Mouse (Mus musculus): Measurements from ENCODE around the gene Cpn1. TPM values are rescaled to one million over a fixed set of nuclear protein-coding genes. Genes with fewer than 3 reads are reported as not detected.

The Cpn1 gene
- total RNA-seq (2014; fragmentation: Nextera tagmentation) (not detected in 2 replicates), total RNA-seq (2017) (not detected in 2 replicates), polyA plus RNA-seq (2012) (not detected in 2 replicates)

GRCm38 (mm10) chr19:43986069-43986794 lies at the start of gene Cpn1:
TSS of gene Cpn1 (minus strand) at chr19:43986556.
- ATAC-seq (ENCODE audit: extremely low read depth, insufficient number of reproducible peaks, low FRiP score, poor library complexity, severe bottlenecking) (no peak), DNase-seq (ENCODE audit: low spot score) (no peak)
- Histone ChIP-seq H3K9me3 (replicated peaks) (no peaks in the 10 kb centered on the region), H3K4me1 (ENCODE audit: insufficient read depth, low read depth, low read length) (no peaks in the 10 kb centered on the region), H3K36me3 (replicated peaks) (no peaks in the 10 kb centered on the region), H3K4me3 (ENCODE audit: low read depth, low read length) (no peak within 1 kb of the TSS), H3K27me3 (ENCODE audit: insufficient read depth, low read length) (peaks cover 4% of the 10 kb centered on the region; the same call in 1 of the 2 replicates)
- TF ChIP-seq TAL1 (conservative IDR thresholded peaks at IDR 0.05; ENCODE audit: low read depth, low read length) (no peak), POLR2AphosphoS5 (IDR thresholded peaks at IDR 0.05; ENCODE audit: insufficient replicate concordance, low read depth, low read length) (no peak), CTCF (IDR thresholded peaks at IDR 0.05; ENCODE audit: low read depth, low read length) (no peak), GATA1 (IDR thresholded peaks at IDR 0.05; ENCODE audit: borderline replicate concordance, low read length) (no peak), GATA2 (IDR thresholded peaks at IDR 0.05; ENCODE audit: borderline replicate concordance, low read depth, low read length) (no peak)

- TF ChIP-seq GATA2 (IDR thresholded peaks at IDR 0.05; ENCODE audit: borderline replicate concordance, low read depth, low read length): no peak
- no peak for TF ChIP-seq CTCF (IDR thresholded peaks at IDR 0.05; ENCODE audit: low read depth, low read length)
- no peak for TF ChIP-seq GATA1 (IDR thresholded peaks at IDR 0.05; ENCODE audit: borderline replicate concordance, low read length)
- TF ChIP-seq TAL1 (conservative IDR thresholded peaks at IDR 0.05; ENCODE audit: low read depth, low read length): no peak
- TF ChIP-seq POLR2AphosphoS5 (IDR thresholded peaks at IDR 0.05; ENCODE audit: insufficient replicate concordance, low read depth, low read length): no peak
- Histone ChIP-seq H3K4me1 (ENCODE audit: insufficient read depth, low read depth, low read length) (no peaks in the 10 kb centered on the region), H3K4me3 (ENCODE audit: low read depth, low read length) (no peak overlapping the region), H3K9me3 (replicated peaks) (no peaks in the 10 kb centered on the region), H3K27me3 (ENCODE audit: insufficient read depth, low read length) (no peaks in the 10 kb centered on the region), H3K36me3 (replicated peaks) (peaks cover 42% of the 10 kb centered on the region)
- DNase-seq (ENCODE audit: low spot score) (no peak), ATAC-seq (ENCODE audit: extremely low read depth, insufficient number of reproducible peaks, low FRiP score, poor library complexity, severe bottlenecking) (no peak)
Observed at GRCm38 (mm10) chr19:44033396-44033795, 47.0 kb upstream of the Cpn1 start.

- no peak for ATAC-seq (ENCODE audit: extremely low read depth, insufficient number of reproducible peaks, low FRiP score, poor library complexity, severe bottlenecking)
- Histone ChIP-seq H3K36me3 (replicated peaks) (peaks cover 32% of the 10 kb centered on the region), H3K9me3 (replicated peaks) (no peaks in the 10 kb centered on the region), H3K4me3 (ENCODE audit: low read depth, low read length) (no peak overlapping the region), H3K27me3 (ENCODE audit: insufficient read depth, low read length) (no peaks in the 10 kb centered on the region), H3K4me1 (ENCODE audit: insufficient read depth, low read depth, low read length) (no peaks in the 10 kb centered on the region)
- TF ChIP-seq TAL1 (conservative IDR thresholded peaks at IDR 0.05; ENCODE audit: low read depth, low read length) (no peak), GATA2 (IDR thresholded peaks at IDR 0.05; ENCODE audit: borderline replicate concordance, low read depth, low read length) (no peak), GATA1 (IDR thresholded peaks at IDR 0.05; ENCODE audit: borderline replicate concordance, low read length) (no peak)
- DNase-seq (ENCODE audit: low spot score): no peak
Observed at GRCm38 (mm10) chr19:44032046-44032744, 45.8 kb upstream of the Cpn1 start.

GRCm38 (mm10) chr19:44030024-44030423 lies 43.7 kb upstream of the Cpn1 start:
- Histone ChIP-seq H3K36me3 (replicated peaks) (peaks cover 12% of the 10 kb centered on the region), H3K27me3 (ENCODE audit: insufficient read depth, low read length) (peaks cover 3% of the 10 kb centered on the region; the same call in 1 of the 2 replicates), H3K9me3 (replicated peaks) (no peaks in the 10 kb centered on the region), H3K4me1 (ENCODE audit: insufficient read depth, low read depth, low read length) (peaks cover 3% of the 10 kb centered on the region), H3K4me3 (ENCODE audit: low read depth, low read length) (no peak overlapping the region)
- TF ChIP-seq POLR2AphosphoS5 (IDR thresholded peaks at IDR 0.05; ENCODE audit: insufficient replicate concordance, low read depth, low read length) (no peak), GATA1 (IDR thresholded peaks at IDR 0.05; ENCODE audit: borderline replicate concordance, low read length) (no peak)
- DNase-seq (ENCODE audit: low spot score) (no peak), ATAC-seq (ENCODE audit: extremely low read depth, insufficient number of reproducible peaks, low FRiP score, poor library complexity, severe bottlenecking) (no peak)

GRCm38 (mm10) chr19:44028972-44029371 lies 42.6 kb upstream of the Cpn1 start, which contains the start of gene Cyp2c23:
TSS of gene Cyp2c23 (minus strand) at chr19:44029208.
- Histone ChIP-seq H3K4me3 (ENCODE audit: low read depth, low read length) (no peak within 1 kb of the TSS), H3K36me3 (replicated peaks) (peaks cover 5% of the 10 kb centered on the region), H3K9me3 (replicated peaks) (no peaks in the 10 kb centered on the region), H3K27me3 (ENCODE audit: insufficient read depth, low read length) (peaks cover 3% of the 10 kb centered on the region; the same call in 1 of the 2 replicates), H3K4me1 (ENCODE audit: insufficient read depth, low read depth, low read length) (peaks cover 3% of the 10 kb centered on the region)
- ATAC-seq (ENCODE audit: extremely low read depth, insufficient number of reproducible peaks, low FRiP score, poor library complexity, severe bottlenecking): no peak
- TF ChIP-seq POLR2AphosphoS5 (IDR thresholded peaks at IDR 0.05; ENCODE audit: insufficient replicate concordance, low read depth, low read length) (no peak), CTCF (IDR thresholded peaks at IDR 0.05; ENCODE audit: low read depth, low read length) (no peak)
- DNase-seq (ENCODE audit: low spot score): no peak

GRCm38 (mm10) chr19:44026956-44027530 lies 40.7 kb upstream of the Cpn1 start:
- no peak for ATAC-seq (ENCODE audit: extremely low read depth, insufficient number of reproducible peaks, low FRiP score, poor library complexity, severe bottlenecking)
- DNase-seq (ENCODE audit: low spot score): no peak
- H3K4me1 ChIP-seq (ENCODE audit: insufficient read depth, low read depth, low read length): peaks cover 3% of the 10 kb centered on the region
- no peaks in the 10 kb centered on the region for H3K36me3 ChIP-seq (replicated peaks)
- peaks cover 3% of the 10 kb centered on the region; the same call in 1 of the 2 replicates for H3K27me3 ChIP-seq (ENCODE audit: insufficient read depth, low read length)
- H3K4me3 ChIP-seq (ENCODE audit: low read depth, low read length): no peak overlapping the region
- no peak for TF ChIP-seq GATA1 (IDR thresholded peaks at IDR 0.05; ENCODE audit: borderline replicate concordance, low read length)
- TF ChIP-seq TAL1 (conservative IDR thresholded peaks at IDR 0.05; ENCODE audit: low read depth, low read length): no peak
- TF ChIP-seq GATA2 (IDR thresholded peaks at IDR 0.05; ENCODE audit: borderline replicate concordance, low read depth, low read length): no peak
- TF ChIP-seq CTCF (IDR thresholded peaks at IDR 0.05; ENCODE audit: low read depth, low read length): no peak
- TF ChIP-seq POLR2AphosphoS5 (IDR thresholded peaks at IDR 0.05; ENCODE audit: insufficient replicate concordance, low read depth, low read length): no peak
- 0 out of 2 replicates have a peak, but pooled peaks cover 2% of the 10 kb centered on the region for H3K9me3 ChIP-seq (replicated peaks)

All from G1E (cell line).